Mouse (Mus musculus): ENCODE data around the gene Zfp2. TPM values are rescaled to one million over a fixed set of nuclear protein-coding genes. Genes with fewer than 3 reads are reported as not detected.

The Zfp2 gene
- total RNA-seq, 2 experiments from 2014 or later, result 20.2 to 20.7 TPM

- intact Hi-C loops (cut with DNase I), result loop anchor here (2.0 kb wide), 1 partner anchor 26 kb away; no protein-coding TSS in a partner anchor
- peak in 1 of 2 experiments; percentile 11 for DNase-seq (ENCODE audit: low spot score in 2 of 2)
Observed at GRCm38 (mm10) chr11:50886933-50887293, 29.1 kb downstream of the Zfp2 start.

GRCm38 (mm10) chr11:50886231-50886932 lies 29.6 kb downstream of the Zfp2 start:
- no peak for DNase-seq (ENCODE audit: low spot score in 2 of 2)
- intact Hi-C loops (cut with DNase I), result loop anchor here (2.0 kb wide), 1 partner anchor 26 kb away; no protein-coding TSS in a partner anchor

- intact Hi-C loops (cut with DNase I), result no loop called here
- DNase-seq (ENCODE audit: low spot score in 2 of 2), result no peak
Observed at GRCm38 (mm10) chr11:50883756-50884155, 32.2 kb downstream of the Zfp2 start.

- DNase-seq (ENCODE audit: low spot score in 2 of 2), result no peak
- intact Hi-C loops (cut with DNase I), result no loop called here
Observed at GRCm38 (mm10) chr11:50878641-50879040, 37.3 kb downstream of the Zfp2 start.

GRCm38 (mm10) chr11:50850989-50851601 lies 64.9 kb downstream of the Zfp2 start:
- intact Hi-C loops (cut with DNase I), result no loop called here

GRCm38 (mm10) chr11:50850177-50850735 lies 65.7 kb downstream of the Zfp2 start, which contains the start of gene Grm6:
TSS of gene Grm6 (plus strand) at chr11:50850685.
- no peak for DNase-seq (ENCODE audit: low spot score in 2 of 2)
- intact Hi-C loops (cut with DNase I), result no loop called here

More at GRCm38 (mm10) chr11:50850989-50851601, 64.9 kb downstream of the Zfp2 start:
- DNase-seq (ENCODE audit: low spot score in 2 of 2), result no peak

- intact Hi-C loops (cut with DNase I), result no loop called here
Observed at GRCm38 (mm10) chr11:50849310-50849709, 66.7 kb downstream of the Zfp2 start.

More at GRCm38 (mm10) chr11:50849310-50849709, 66.7 kb downstream of the Zfp2 start:
- DNase-seq (ENCODE audit: low spot score in 2 of 2), result no peak

Other genes with a start within 250 kb of the Zfp2 start
- 10 to 100 TPM; 50.3 to 55.3 TPM for gene Zfp354c, start 88.4 kb downstream of the Zfp2 start, total RNA-seq (2021)
- 1 to 10 TPM; 3.2 to 3.5 TPM for gene Zfp879, start 74.6 kb downstream of the Zfp2 start, total RNA-seq (2021)
- not detected for gene Grm6, start 65.5 kb downstream of the Zfp2 start, total RNA-seq (2021)
- gene Zfp454, start 28.5 kb downstream of the Zfp2 start, total RNA-seq (2021), result 1 to 10 TPM; 5.9 to 6.7 TPM
- 1 to 10 TPM; 3.8 to 4.0 TPM for gene Zfp354b, start 15.5 kb upstream of the Zfp2 start, total RNA-seq (2021)
- not detected for gene 4933414I15Rik, start 27.6 kb upstream of the Zfp2 start, total RNA-seq (2021)
- gene Prop1, start 37.6 kb upstream of the Zfp2 start, total RNA-seq (2021), result not detected
- gene Olfr1378, start 50.4 kb upstream of the Zfp2 start, total RNA-seq (2021), result not detected
- gene Olfr1377, start 65.8 kb upstream of the Zfp2 start, total RNA-seq (2021), result not detected
- gene Olfr51, start 87.4 kb upstream of the Zfp2 start, total RNA-seq (2021), result not detected
- gene Olfr54, start 98.1 kb upstream of the Zfp2 start, total RNA-seq (2021), result not detected
- not detected for gene Olfr1375, start 131.9 kb upstream of the Zfp2 start, total RNA-seq (2021)
- 10 to 100 TPM in 1 of 2 experiments, 1 to 10 TPM in 1; 7.9 to 10.6 TPM for gene Zfp354a, start 143.1 kb upstream of the Zfp2 start, total RNA-seq (2021)